Mouse (Mus musculus) thymus, postnatal 14 days (tissue): ENCODE data around the gene Grk1.

ENCODE experiments used
- DNase-seq: peaks from one replicate; pipeline ENCODE4 v3.0.0; 2021

Gene Grk1

GRCm38 (mm10) chr8:13430412-13430811, 25.5 kb downstream of the Grk1 start:
- DNase-seq = peak; percentile 19

- no peak for DNase-seq
Observed at GRCm38 (mm10) chr8:13430866-13431265, 26.0 kb downstream of the Grk1 start.

GRCm38 (mm10) chr8:13433130-13433529, 28.2 kb downstream of the Grk1 start:
- DNase-seq = no peak

GRCm38 (mm10) chr8:13434889-13435288, 30.0 kb downstream of the Grk1 start, which contains the start of gene Tmem255b:
Tmem255b (plus strand) TSS chr8:13435189.
- no peak for DNase-seq

GRCm38 (mm10) chr8:13436052-13436451, 31.2 kb downstream of the Grk1 start:
- DNase-seq = no peak

GRCm38 (mm10) chr8:13437531-13437930, 32.6 kb downstream of the Grk1 start:
- DNase-seq = no peak

GRCm38 (mm10) chr8:13442152-13442551, 37.3 kb downstream of the Grk1 start:
- DNase-seq = no peak

- DNase-seq = no peak
Observed at GRCm38 (mm10) chr8:13446456-13446855, 41.6 kb downstream of the Grk1 start.

GRCm38 (mm10) chr8:13448145-13448544, 43.3 kb downstream of the Grk1 start:
- DNase-seq = peak; percentile 37

- DNase-seq = no peak
Observed at GRCm38 (mm10) chr8:13451747-13452277, 46.9 kb downstream of the Grk1 start.

- DNase-seq = no peak
Observed at GRCm38 (mm10) chr8:13454341-13455113, 49.6 kb downstream of the Grk1 start.

- DNase-seq = peak; percentile 52
Observed at GRCm38 (mm10) chr8:13455295-13455694, 50.4 kb downstream of the Grk1 start.

GRCm38 (mm10) chr8:13459431-13459830, 54.5 kb downstream of the Grk1 start:
- no peak for DNase-seq

GRCm38 (mm10) chr8:13461085-13461765, 56.3 kb downstream of the Grk1 start:
- DNase-seq = no peak

- peak; percentile 82 for DNase-seq
Observed at GRCm38 (mm10) chr8:13461843-13462242, 57.0 kb downstream of the Grk1 start.

- no peak for DNase-seq
Observed at GRCm38 (mm10) chr8:13462392-13462791, 57.5 kb downstream of the Grk1 start.

- no peak for DNase-seq
Observed at GRCm38 (mm10) chr8:13465324-13465723, 60.4 kb downstream of the Grk1 start.

GRCm38 (mm10) chr8:13466989-13467388, 62.1 kb downstream of the Grk1 start:
- DNase-seq = peak; percentile 37

- no peak for DNase-seq
Observed at GRCm38 (mm10) chr8:13468737-13469136, 63.9 kb downstream of the Grk1 start.

GRCm38 (mm10) chr8:13471484-13471883, 66.6 kb downstream of the Grk1 start:
- DNase-seq = no peak
